Mouse (Mus musculus): ENCODE results near the gene Sohlh1. TPM values are rescaled to one million over a fixed set of nuclear protein-coding genes. Genes with fewer than 3 reads are reported as not detected.

Gene Sohlh1
- total and polyA plus RNA-seq, 3 experiments, result not detected

- Histone ChIP-seq H3K36me3 (ENCODE audit: control insufficient read depth in 1 of 2, insufficient read depth in 2 of 2, low read length in 2 of 2) (no peaks in the 10 kb centered on the region), H3K27me3 (ENCODE audit: control insufficient read depth in 1 of 2, insufficient read depth in 2 of 2, low read length in 2 of 2) (no peaks in the 10 kb centered on the region), H3K9ac (ENCODE audit: control insufficient read depth, low read depth, low read length, poor library complexity, severe bottlenecking) (no peak overlapping the region), H3K79me2 (ENCODE audit: control insufficient read depth, insufficient read depth, low read length, poor library complexity) (no peaks in the 10 kb centered on the region), H3K9me3 (replicated peaks; ENCODE audit: insufficient read depth, low read length) (no peaks in the 10 kb centered on the region), H3K27ac (ENCODE audit: control insufficient read depth, low read depth, low read length) (no peak overlapping the region), H3K4me3 (ENCODE audit: control insufficient read depth in 1 of 2, insufficient read depth in 1 of 2, low read depth in 2 of 2, low read length in 2 of 2) (no peak overlapping the region), H3K4me1 (ENCODE audit: control insufficient read depth in 1 of 2, insufficient read depth in 2 of 2, low read length in 2 of 2) (no peaks in the 10 kb centered on the region)
- DNase-seq (ENCODE audit: low read depth, low spot score), result no peak
- no peak for TF ChIP-seq CHD2 (IDR thresholded peaks at IDR 0.05; ENCODE audit: low read length)
- no peak for TF ChIP-seq GATA1 (IDR thresholded peaks at IDR 0.05; ENCODE audit: low read depth, low read length)
- no peak for TF ChIP-seq TCF12 (IDR thresholded peaks at IDR 0.05; ENCODE audit: low read depth, low read length)
- no peak for TF ChIP-seq BHLHE40 (IDR thresholded peaks at IDR 0.05; ENCODE audit: borderline replicate concordance, low read depth, low read length)
- TF ChIP-seq RCOR1 (IDR thresholded peaks at IDR 0.05; ENCODE audit: low read depth, low read length), result no peak
- TF ChIP-seq MAZ (IDR thresholded peaks at IDR 0.05; ENCODE audit: low read depth, low read length), result no peak
- no peak for TF ChIP-seq E2F4 (IDR thresholded peaks at IDR 0.05; ENCODE audit: borderline replicate concordance, low read depth, low read length)
- no peak for TF ChIP-seq MAFK (IDR thresholded peaks at IDR 0.05; ENCODE audit: borderline replicate concordance, low read depth, low read length)
- no peak for TF ChIP-seq CHD1 (IDR thresholded peaks at IDR 0.05; ENCODE audit: low read depth, low read length)
- TF ChIP-seq SMC3 (IDR thresholded peaks at IDR 0.05; ENCODE audit: low read depth, low read length), result no peak
- no peak for TF ChIP-seq TAL1 (IDR thresholded peaks at IDR 0.05; ENCODE audit: low read length)
- TF ChIP-seq ZMIZ1 (IDR thresholded peaks at IDR 0.05; ENCODE audit: low read depth, low read length), result no peak
- TF ChIP-seq POLR2AphosphoS5 (IDR thresholded peaks at IDR 0.05; ENCODE audit: borderline replicate concordance, low read depth, low read length), result no peak
- TF ChIP-seq ZKSCAN1 (IDR thresholded peaks at IDR 0.05; ENCODE audit: low read depth, low read length), result no peak
- TF ChIP-seq USF1 (IDR thresholded peaks at IDR 0.05; ENCODE audit: low read depth, low read length), result no peak
Measured at GRCm38 (mm10) chr2:25862696-25863270, 15.7 kb upstream of the Sohlh1 start.

- Histone ChIP-seq H3K9ac (ENCODE audit: control insufficient read depth, low read depth, low read length, poor library complexity, severe bottlenecking) (no peak overlapping the region), H3K79me2 (ENCODE audit: control insufficient read depth, insufficient read depth, low read length, poor library complexity) (no peaks in the 10 kb centered on the region), H3K4me3 (ENCODE audit: control insufficient read depth in 1 of 2, insufficient read depth in 1 of 2, low read depth in 2 of 2, low read length in 2 of 2) (no peak overlapping the region), H3K36me3 (ENCODE audit: control insufficient read depth in 1 of 2, insufficient read depth in 2 of 2, low read length in 2 of 2) (no peaks in the 10 kb centered on the region), H3K9me3 (replicated peaks; ENCODE audit: insufficient read depth, low read length) (no peaks in the 10 kb centered on the region), H3K27me3 (ENCODE audit: control insufficient read depth in 1 of 2, insufficient read depth in 2 of 2, low read length in 2 of 2) (no peaks in the 10 kb centered on the region), H3K4me1 (ENCODE audit: control insufficient read depth in 1 of 2, insufficient read depth in 2 of 2, low read length in 2 of 2) (no peaks in the 10 kb centered on the region), H3K27ac (ENCODE audit: control insufficient read depth, low read depth, low read length) (no peak overlapping the region)
- no peak for DNase-seq (ENCODE audit: low read depth, low spot score)
- TF ChIP-seq POLR2AphosphoS5 (IDR thresholded peaks at IDR 0.05; ENCODE audit: borderline replicate concordance, low read depth, low read length) (no peak), ZMIZ1 (IDR thresholded peaks at IDR 0.05; ENCODE audit: low read depth, low read length) (no peak), ZKSCAN1 (IDR thresholded peaks at IDR 0.05; ENCODE audit: low read depth, low read length) (no peak), MEF2A (IDR thresholded peaks at IDR 0.05; ENCODE audit: extremely low read depth, insufficient replicate concordance, low read depth, low read length, poor library complexity, severe bottlenecking) (no peak), GATA1 (IDR thresholded peaks at IDR 0.05; ENCODE audit: low read depth, low read length) (no peak)
Measured at GRCm38 (mm10) chr2:25862038-25862437, 15.0 kb upstream of the Sohlh1 start.

All from MEL (cell line).